Mouse (Mus musculus): ENCODE data around the gene Prkca.

Gene Prkca

DNA sequence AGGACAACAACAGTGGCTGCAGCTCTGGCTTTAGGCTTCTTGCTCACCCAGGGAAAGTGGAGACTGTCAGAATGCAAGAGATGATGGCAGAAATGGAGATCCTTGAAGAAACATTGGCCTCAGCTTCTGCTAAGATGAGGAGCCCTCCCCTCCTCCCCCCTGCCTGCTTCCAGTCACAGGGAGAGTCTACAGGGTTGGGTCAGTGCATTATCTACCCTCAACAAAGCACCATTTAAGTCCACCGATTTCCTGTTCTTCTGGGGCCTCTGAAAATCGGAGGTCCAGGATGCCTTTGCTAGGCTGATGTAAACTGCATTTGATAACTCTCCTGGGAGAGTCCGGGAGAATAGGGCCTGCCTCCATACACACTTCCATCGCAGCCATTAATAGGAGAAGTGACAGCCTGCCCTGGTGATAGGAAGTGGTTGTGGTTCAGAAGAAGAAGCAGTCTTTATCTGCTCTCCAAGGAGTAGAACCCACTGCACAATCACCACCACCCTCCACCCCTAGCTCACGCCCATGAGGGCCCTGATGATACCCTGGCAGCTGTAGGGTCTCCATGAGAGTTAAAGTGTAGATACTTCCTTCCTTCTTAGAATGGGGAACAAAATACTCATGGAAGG lies 108.5 kb downstream of the Prkca start:
- DNase-seq (ENCODE audit: low spot score in 2 of 2) = no peak

DNA sequence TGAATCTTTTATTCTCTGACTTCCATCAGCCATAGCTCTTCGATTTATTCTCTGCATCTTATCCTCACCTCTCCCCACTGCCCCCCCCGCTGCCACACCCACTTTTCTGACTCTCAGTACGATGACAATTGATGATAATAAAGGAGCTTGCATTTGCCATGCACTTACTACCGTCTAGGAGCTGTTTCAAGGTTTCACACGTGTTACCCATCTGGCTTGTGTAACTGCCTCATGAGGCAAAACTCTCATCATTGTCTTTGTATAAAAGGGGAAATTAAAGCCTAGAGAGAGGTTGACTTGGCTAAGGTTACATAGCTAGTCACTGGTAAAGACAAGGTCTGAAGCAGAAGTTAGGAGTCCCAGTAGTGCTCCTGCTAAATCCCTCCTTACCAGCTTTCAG lies 110.7 kb downstream of the Prkca start:
- DNase-seq (ENCODE audit: low spot score in 2 of 2) = no peak

DNA sequence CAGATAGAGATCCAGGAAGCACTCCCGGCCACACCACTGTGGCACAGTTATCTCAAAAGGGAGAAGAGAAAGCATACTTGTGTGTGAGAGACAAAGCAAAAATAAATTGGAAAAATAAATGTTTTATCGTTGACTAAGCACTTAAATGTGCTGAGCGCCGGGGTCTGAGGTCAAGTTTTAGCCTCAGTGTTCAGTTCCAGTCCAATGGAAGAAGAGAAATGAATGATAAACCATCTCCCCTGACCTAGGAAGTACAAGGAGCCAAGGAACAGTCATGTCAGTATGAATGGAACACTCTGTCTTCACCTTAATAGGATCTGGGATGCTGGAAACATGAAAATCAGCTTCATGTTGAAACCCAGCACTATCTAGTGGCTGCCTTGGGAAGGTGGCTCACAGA lies 113.6 kb downstream of the Prkca start:
- no peak for DNase-seq (ENCODE audit: low spot score in 2 of 2)

DNA sequence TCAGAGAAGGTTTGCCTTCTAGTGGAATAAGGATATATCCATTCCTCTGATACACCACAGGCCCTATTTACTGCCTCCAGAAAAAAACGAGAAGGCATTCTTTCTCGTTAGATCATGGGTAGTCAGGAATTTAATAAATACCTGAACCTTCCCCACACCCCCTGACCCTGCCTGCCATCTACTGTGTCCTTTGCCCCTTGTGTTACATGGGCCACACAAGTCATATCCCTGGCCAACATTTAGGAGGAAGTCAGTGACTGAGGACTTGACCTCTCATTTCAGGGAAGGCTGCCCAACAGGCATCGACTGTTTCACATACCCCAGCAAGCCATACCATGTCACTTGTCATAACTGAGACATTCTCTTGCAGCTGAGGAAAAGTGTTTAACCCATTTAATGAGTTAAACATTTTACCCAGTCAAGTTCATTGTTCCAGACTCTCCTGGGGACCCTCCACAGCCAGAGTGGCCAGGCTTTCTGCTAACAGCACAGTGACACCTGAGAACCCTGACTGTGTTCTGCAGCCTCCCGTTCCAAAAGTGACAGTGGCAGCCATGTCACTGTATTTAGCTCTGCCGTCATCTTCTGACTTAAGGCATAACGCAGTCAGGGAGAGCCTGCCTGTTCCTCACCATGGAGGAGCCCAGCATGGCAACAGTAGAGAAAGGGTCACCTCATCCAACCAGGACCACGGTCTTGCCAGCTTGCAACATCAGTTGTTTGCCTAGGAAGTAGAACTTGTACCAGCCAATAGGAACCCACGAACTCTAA lies 114.4 kb downstream of the Prkca start:
- DNase-seq (ENCODE audit: low spot score in 2 of 2) = no peak

DNA sequence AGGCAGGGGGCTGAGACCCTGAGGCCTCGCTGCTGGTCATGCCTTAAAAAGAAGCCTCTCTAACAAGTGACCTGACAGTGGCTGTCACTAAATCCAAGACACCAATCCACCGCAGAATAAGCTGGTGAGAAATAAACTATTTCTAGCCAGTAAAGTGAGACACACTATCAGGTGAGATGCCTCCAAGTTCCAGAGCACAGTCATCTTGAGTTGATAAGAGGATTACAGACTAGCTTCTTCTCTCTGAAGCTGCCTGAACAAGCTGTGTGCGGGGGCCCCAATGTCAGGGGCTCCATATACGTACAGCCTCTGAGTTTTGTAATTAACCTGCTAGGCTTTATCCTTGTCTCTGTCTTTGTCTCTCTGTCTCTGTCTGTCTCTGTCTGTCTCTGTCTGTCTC lies 115.2 kb downstream of the Prkca start:
- no peak for DNase-seq (ENCODE audit: low spot score in 2 of 2)

DNA sequence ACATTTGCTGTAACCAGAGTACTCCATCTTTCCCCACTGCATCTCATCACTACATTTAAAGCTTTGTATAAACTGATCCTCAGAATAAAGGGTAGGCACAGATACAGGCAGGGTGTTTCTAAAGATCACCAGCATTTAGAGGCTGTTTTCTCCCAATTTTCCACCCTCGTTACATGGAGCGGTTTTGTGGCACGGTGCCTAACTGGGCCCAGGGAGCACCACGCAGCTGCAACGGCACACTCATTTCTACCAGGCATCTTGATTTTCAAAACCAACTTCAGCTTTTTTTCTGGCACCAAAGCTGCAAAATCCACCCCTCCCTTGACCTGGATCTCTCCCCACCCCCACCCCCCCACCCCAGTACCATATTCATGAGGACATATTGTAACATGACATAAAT lies 117.5 kb downstream of the Prkca start:
- DNase-seq (ENCODE audit: low spot score in 2 of 2) = no peak

DNA sequence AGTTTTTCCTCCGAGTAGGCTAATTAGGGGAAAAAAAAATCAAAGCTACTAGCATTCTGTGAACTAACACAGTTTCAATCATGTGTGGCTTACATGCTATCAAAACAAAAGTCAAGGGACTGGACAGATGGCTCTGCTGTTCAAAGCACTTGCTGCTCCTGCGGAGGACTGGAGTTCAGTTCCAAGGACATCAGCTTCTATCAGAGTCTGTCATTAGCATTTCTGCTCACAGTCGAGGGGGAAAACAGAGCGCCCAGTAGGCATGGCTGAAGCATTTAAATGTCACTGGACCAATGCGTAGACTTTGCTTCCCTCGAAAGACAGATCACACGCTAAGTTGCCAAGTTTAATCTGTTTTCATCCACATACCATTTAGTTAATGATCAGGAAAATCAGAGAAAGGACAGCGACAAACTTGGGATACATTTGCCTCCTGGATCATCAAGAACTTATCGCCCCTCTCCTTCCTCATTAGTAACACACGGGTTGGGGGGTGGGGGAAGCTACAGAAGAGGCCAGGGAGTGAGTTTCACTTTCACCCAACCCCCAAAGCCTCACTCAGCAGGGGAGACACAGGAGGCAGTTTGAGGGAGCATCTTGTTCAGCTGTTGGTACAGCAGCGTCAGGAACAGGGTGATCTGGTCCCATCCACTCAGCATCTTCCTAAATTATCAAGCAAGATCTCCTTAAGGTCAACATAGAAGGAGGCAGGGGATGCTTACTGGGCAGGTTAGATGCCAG lies 119.3 kb downstream of the Prkca start:
- DNase-seq (ENCODE audit: low spot score in 2 of 2) = no peak

DNA sequence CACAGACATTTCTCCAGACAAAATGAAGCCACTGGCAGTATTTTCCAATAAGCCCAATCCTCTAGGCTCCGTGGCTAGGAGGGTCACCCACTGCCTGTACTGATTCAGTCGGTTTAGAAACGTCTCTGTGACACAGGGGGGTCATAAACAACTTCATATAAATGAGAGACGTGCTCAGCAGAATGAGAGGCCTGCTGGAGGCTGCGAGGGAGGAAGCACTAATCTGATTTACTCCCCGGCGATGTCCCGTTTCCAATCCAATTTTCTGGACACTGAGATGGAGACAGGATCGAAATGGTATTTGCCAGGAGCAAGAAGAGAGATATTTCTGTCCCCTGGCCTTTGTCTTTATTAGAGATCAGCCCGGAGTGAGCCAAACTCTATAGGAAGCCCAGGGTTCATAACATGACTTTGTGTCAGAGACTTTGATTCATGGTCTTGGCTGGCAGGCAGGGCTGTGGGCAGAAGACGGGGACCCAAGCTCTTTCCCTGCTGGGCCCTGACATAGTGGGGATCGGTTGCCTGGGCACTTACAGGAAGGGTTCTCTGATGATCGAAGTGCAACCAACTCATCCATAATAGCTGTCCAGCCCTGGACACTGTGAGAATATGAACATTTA lies 120.0 kb downstream of the Prkca start:
- DNase-seq (ENCODE audit: low spot score in 2 of 2) = no peak

DNA sequence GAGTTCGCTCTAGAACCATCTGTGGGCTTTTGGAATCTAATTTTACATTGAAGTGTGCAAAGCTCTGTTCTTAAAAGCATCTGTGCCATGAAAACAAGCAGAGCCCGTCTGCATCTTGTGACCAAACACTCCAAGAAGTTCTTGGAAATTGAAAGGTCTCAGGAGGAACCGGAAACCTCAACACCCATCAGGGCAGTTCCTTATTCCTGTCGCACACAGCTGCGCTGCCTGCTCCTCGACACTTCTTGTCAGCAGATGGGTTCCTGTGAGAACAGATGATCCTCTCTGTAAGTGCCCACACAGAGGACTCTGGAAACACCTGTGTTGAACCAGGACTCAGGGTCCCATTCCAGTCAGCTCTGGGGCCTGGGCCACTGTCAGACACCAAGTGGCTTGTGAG lies 120.6 kb downstream of the Prkca start:
- DNase-seq (ENCODE audit: low spot score in 2 of 2) = peak; percentile 35 to 52

DNA sequence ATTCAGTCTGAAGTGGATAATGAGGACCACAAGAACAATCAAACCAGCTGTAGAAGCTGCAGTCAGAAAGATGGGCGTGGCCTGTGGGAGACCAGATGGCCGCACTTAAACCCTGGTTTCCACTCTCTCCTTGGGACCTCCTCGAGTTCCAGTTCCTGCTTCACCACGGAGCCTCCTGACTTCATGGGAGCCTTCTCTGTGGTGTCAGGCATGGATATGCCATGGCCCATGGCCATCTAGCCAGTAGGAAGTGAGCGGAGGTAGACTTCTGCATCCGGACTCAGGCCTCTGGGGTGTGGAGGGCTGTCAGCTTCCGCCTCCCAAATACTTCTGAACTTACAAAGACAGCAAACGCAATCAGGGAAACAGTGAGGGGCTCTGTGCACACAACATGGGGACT lies 121.1 kb downstream of the Prkca start:
- peak; percentile 43 to 68 for DNase-seq (ENCODE audit: low spot score in 2 of 2)

DNA sequence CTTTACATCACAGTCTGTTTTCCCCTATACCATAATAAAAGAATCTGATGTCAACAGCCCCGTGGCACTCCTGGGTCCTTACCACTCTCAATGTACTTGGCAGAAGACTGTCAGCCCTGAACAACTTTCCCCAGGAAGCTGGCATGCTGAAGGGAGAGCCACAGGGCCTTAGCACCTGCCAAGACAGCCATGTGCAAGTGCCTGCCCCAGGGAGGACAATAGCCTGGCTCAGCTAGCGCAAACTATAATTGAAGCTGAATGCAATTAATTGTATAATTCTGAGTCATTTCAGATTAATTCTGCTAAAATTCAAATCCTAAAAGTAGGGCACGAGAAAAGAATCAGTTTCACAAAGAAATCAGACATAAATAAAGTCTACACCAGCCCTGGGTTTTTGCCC lies 121.7 kb downstream of the Prkca start:
- DNase-seq (ENCODE audit: low spot score in 2 of 2) = no peak

DNA sequence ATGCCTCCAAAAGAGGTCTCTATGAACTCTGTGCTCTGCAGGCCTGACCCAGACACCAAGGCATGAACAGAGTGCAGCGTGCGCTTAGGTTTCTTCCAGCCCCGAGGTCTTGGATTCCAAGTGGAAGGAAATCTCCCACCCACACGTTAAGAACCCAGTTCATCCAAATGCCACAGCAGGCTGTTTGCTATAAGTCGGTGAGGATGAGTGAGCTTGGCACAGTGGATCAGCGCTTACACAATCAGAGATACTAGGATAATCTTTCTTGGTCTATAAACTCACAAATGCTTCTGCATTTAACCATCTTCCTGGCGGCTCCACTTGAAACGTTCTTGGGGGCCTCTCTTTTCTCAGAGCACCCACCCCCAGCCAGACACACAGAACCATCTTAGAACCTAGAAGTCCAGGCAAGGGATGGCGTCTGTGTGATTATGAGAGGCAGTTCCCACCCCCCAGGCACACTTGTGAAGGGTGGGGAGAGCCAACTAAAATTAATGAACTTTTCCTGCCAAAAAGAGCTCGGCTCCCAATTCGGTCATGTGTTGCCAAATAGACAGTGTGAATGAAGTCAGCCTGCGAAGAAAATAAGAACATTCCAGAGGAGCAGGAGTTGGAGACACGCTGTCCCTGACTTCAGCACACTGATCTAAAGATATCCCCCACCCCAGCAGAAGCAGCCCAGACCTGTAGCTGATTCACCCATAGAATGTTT lies 122.4 kb downstream of the Prkca start:
- no peak for DNase-seq (ENCODE audit: low spot score in 2 of 2)

DNA sequence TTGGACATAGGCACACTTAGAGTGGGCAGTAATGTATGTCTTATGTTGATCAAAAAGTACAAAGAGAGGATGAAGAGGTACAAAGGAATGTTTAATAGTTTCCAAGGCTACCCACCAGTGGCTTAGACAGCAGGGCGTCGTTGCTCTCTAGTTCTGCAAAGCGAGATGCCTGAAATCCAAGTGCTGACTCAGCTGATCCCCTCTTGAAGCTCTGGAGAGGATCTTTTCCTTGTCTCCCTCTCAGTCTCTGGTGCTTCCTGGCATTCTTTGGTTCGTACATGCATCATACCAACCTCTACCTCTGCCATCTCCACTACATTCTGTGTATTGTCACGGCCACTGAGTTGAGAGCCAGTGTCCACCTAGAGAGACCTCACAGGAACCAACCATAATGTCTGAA lies 123.1 kb downstream of the Prkca start:
- DNase-seq (ENCODE audit: low spot score in 2 of 2) = no peak

DNA sequence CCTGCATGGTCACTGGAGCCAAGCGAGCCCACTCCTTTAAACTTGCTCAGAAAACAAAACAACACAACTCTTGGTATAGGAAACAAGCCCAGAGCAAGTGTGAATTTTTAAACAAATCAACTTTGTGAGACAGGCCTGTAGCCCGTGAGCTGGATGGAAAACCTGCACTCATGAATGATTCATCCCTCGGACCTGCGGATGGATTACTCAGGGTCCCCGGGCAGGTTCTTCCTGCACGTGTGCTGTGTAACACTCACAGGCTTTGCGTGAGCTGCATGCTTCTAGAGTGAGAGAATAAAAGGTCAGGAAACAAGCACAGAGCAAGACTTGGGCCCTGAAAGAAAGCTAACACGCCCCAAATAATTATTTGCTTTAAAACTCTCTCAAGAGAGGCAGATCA lies 126.7 kb downstream of the Prkca start:
- no peak for DNase-seq (ENCODE audit: low spot score in 2 of 2)

DNA sequence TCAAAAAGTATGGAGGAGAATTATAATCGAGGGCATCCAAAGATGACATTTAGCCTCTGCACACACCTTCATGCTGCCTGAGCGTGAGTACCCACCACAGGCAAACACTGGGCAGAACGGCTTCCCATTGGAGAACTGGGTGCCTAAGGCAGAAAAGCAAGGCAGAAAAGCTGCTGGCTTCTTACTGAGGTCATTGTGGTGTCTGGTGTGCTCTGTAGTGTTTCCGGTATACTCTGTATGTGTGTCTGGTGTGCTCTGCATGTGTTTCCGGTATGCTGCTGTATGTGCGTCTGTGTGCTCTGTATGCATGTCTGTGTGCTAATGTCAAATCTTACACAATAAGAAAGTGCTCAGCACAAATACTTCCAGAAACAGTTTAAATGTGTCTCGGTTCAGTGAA lies 127.7 kb downstream of the Prkca start:
- DNase-seq (ENCODE audit: low spot score in 2 of 2) = no peak

DNA sequence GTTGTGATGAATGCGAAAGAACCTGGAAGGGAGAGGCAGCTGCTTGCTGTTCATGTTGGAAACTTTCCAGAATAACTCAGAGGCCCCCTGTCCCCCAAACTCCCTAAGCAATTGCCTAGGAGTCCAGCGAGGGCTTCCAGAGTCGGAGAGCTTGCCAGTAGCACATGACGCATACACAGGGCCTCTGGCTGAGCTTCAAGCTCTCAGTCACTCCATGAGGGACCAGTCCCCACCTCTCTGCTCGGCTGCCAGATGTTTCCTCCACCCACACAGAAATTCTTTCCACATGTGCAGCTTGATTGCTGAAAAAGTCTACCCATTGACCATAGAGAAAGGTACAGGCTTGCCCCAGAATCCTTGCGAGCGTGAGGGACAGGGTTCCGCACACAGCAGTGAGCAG lies 128.3 kb downstream of the Prkca start:
- DNase-seq (ENCODE audit: low spot score in 2 of 2) = peak; percentile 83 to 86

DNA sequence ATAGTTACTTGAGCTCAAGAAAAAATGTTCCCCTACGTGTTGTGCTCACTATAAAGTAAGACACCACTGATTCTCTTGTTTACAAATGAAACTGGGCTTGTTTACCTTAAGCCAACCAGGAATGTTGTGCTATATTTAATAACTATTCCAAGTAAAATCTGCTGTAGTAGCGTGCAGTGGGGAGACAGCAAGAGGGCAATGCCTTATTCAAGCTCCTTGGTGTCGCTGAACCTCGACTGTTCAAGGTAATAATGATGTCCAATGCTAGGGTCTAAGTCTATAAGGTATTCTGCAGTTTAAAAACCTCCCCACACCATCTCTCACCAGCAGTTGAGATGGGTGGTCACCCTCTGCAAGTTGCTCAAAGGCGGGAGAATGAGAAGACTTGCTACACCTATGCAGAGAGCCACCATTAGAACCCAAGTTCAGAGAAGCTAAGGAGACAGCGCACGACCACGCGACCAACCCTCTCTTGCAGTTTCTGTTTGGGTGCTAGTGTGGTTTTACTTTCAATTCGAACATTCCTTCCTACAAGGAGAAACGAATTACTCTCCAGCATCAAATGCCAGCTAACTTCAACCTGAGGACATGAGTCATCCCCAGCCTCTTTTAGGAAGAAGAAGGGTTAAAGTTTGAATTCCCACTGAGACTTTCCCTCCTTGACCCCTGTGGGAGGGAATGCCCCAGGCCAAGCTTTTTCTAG lies 129.1 kb downstream of the Prkca start:
- no peak for DNase-seq (ENCODE audit: low spot score in 2 of 2)

DNA sequence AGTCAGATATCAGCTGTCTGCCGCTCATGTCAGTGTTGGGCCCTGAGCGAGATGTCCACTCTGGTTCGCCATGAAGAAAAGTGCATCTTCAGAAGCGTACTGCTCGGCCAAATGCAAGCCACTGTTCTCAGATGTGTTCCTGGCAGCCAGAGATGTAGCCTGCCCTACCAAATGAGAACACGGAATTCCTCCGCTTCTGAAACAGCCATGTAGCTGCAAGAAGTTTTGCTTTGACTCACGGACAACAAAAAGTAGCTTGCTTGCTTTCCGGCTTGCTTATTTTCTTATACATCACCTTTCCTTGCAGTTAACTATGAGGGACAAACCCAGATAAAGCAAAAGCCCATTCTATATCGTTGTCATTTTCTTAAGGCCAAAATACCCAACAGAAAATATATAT lies 129.9 kb downstream of the Prkca start:
- no peak for DNase-seq (ENCODE audit: low spot score in 2 of 2)

DNA sequence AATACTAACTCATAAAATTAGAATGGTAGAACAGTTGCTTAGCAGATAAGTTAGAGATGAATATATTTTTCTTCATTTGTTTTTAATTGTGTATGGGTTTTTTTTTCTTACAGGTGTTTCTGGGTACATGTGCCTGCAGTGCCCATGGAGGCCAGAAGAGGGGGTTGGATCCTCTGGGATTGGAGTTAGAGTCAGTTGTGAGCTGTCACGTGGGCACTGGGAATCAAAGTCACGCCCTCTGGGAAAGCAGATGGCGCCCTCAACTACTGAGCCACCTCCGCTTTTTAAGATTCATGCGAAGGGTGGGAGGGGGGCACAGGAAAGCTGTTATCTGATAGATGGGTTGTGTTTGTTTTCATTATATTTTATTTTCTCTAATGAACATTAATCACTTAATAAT lies 131.1 kb downstream of the Prkca start:
- no peak for DNase-seq (ENCODE audit: low spot score in 2 of 2)

DNA sequence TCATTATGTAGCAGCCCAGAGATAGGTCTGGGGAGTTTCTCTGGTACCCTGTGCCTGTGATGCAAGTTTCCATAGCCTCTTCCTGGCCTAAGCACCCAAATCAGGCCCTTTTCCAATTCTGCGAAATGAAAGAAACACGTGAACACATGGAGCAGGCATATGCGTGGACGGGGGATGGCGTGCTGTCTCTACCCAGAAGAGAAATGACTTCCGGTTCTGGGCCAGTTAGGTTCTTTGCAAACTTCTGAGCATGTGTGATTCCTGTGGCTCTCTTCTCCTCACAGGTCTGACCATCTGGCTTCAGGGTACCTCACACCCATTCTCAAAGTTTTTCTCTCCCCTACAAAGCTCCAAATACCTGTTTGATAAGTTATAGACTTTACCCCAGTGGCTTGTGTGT lies 131.7 kb downstream of the Prkca start:
- no peak for DNase-seq (ENCODE audit: low spot score in 2 of 2)

DNA sequence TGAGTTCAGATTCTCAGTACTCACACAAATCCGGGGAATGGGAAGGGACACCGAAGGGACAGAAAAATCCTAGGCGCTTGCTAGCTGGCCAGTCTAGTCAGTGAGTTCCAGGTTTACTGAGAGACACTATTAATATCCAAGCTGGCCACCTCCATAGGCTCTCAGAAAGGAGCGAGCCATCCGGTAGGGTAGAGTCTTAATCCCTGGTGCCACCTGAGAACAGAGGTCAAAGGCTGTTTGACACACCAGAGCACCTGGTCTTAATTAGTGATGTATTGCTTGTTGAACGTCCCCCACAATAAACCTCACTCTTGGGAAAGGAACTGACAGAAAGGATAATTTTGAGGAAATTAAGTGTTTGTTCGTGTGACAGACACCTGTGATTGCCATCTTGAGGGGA lies 133.0 kb downstream of the Prkca start:
- no peak for DNase-seq (ENCODE audit: low spot score in 2 of 2)
